Mouse (Mus musculus): ENCODE results near the gene Mfap4.

The Mfap4 gene

DNA sequence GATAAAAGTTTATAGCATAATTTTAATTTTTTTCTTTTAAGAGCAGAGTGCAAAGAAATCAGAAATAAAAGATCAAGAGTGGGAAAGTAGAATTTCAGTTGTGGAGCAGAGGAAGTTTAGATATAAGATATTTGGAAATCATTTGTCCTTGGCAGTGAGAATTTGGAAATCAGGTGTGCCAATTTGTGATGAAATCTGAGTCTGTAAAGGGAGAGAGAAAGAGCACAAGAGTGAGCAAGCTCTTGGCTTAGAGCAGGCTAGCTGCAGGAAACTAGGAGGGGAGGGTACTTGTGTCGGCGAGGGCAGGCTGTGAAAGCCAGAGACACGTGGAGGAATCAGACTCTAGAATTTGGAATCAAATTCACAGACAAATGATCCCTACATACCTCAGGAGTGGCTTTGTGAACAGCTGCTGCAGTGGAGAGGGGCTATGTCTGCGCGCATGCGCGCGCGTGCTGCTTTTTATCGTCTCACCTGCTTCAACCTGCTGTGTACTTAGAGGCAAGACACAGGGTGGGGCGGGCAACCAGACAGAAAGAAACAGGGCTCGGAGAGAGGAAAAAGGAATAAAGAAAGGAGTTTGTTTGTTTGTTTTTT lies 8.3 kb upstream of the Mfap4 start:
- Histone ChIP-seq H3K4me1 (replicated peaks; ENCODE audit: low read depth, low read length) (peaks cover 20% of the 10 kb centered on the region), H3K27me3 (ENCODE audit: insufficient read depth, low read length) (peaks cover 9% of the 10 kb centered on the region; the same call in 1 of the 2 replicates), H3K9me3 (ENCODE audit: low read length) (no peaks in the 10 kb centered on the region), H3K36me3 (ENCODE audit: insufficient read depth, low read length) (no peaks in the 10 kb centered on the region), H3K4me3 (replicated peaks; ENCODE audit: low read length) (0 out of 2 replicates have a peak overlapping the region, but pooled peaks have one; percentile 17)
- TF ChIP-seq NANOG (IDR thresholded peaks at IDR 0.05; ENCODE audit: borderline replicate concordance, low read length) (no peak), POU5F1 (IDR thresholded peaks at IDR 0.05; ENCODE audit: borderline replicate concordance, low read length) (no peak), CTCF (conservative IDR thresholded peaks at IDR 0.05; ENCODE audit: low read length) (no peak)

DNA sequence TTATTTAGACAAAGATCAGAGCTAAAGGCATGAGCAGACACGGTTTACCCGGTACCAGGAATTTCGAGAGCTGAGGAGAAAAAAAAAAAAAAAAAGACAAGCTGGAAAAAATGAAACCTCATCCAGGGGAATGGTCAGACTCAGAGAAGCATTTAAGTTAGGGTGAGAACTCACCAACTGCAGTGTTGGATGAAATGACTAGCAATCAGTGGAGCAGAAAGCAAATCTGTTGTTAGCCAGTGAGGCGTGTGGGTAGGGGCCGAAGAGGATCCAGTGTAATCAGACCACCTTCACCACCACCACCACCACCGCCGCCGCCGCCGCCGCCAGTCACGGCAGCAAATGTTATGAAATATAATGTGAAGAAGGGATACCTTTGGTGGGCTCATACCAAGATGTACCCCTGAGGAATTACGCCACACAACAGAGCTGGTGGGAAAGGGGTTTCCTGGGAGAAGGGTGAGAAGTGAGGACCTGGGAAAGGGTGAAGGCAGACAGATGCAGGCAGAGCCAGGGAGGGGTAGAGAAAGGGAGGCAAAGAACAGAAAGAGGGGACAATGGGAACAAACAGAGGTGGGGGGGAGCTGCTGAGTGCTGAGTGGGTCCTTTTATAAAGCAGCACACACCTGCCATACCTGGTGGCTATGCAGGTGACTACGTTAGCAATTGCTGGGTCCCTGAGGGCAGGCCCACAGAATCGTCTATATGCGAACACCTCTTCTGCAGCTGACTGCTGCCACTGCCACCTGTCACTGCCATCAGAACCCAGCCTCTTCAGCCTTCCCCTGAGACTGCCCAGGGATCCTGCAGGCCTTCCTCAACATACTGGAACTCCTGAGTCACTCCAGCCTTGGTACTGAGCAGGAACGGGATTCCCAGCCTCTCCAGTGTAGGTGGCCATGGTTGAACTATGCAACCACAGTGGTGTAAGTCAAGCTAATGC lies 7.4 kb upstream of the Mfap4 start:
- H3K27me3 ChIP-seq (ENCODE audit: insufficient read depth, low read length): peaks cover 9% of the 10 kb centered on the region; the same call in 1 of the 2 replicates
- peaks cover 20% of the 10 kb centered on the region for H3K4me1 ChIP-seq (replicated peaks; ENCODE audit: low read depth, low read length)
- peak overlapping the region; percentile 35; the same call in 1 of the 2 replicates for H3K4me3 ChIP-seq (replicated peaks; ENCODE audit: low read length)
- H3K9me3 ChIP-seq (ENCODE audit: low read length): no peaks in the 10 kb centered on the region
- TF ChIP-seq NANOG (IDR thresholded peaks at IDR 0.05; ENCODE audit: borderline replicate concordance, low read length) (no peak), CTCF (conservative IDR thresholded peaks at IDR 0.05; ENCODE audit: low read length) (no peak), POU5F1 (IDR thresholded peaks at IDR 0.05; ENCODE audit: borderline replicate concordance, low read length) (no peak)
- H3K36me3 ChIP-seq (ENCODE audit: insufficient read depth, low read length): no peaks in the 10 kb centered on the region

DNA sequence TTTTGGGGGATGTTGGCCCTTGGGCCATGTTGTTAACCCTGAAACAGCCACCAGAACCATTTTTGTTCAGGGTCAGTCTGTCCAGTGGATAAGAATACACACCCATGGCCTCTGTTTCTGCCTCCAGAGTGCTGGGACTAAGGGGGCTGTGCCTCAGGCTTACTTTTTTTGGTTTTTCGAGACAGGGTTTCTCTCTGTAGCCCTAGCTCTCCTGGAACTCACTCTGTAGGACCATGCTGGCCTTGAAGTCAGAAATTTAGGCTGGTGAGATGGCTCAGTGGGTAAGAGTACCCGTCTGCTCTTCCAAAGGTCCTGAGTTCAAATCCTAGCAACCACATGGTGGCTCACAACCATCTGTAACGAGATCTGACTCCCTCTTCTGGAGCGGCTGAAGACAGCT lies 6.4 kb upstream of the Mfap4 start:
- H3K27me3 ChIP-seq (ENCODE audit: insufficient read depth, low read length): peaks cover 11% of the 10 kb centered on the region
- peaks cover 28% of the 10 kb centered on the region for H3K4me1 ChIP-seq (replicated peaks; ENCODE audit: low read depth, low read length)
- no peak overlapping the region for H3K4me3 ChIP-seq (replicated peaks; ENCODE audit: low read length)
- no peaks in the 10 kb centered on the region for H3K36me3 ChIP-seq (ENCODE audit: insufficient read depth, low read length)
- TF ChIP-seq POU5F1 (IDR thresholded peaks at IDR 0.05; ENCODE audit: borderline replicate concordance, low read length) (no peak), NANOG (IDR thresholded peaks at IDR 0.05; ENCODE audit: borderline replicate concordance, low read length) (no peak), CTCF (conservative IDR thresholded peaks at IDR 0.05; ENCODE audit: low read length) (no peak)
- no peaks in the 10 kb centered on the region for H3K9me3 ChIP-seq (ENCODE audit: low read length)

DNA sequence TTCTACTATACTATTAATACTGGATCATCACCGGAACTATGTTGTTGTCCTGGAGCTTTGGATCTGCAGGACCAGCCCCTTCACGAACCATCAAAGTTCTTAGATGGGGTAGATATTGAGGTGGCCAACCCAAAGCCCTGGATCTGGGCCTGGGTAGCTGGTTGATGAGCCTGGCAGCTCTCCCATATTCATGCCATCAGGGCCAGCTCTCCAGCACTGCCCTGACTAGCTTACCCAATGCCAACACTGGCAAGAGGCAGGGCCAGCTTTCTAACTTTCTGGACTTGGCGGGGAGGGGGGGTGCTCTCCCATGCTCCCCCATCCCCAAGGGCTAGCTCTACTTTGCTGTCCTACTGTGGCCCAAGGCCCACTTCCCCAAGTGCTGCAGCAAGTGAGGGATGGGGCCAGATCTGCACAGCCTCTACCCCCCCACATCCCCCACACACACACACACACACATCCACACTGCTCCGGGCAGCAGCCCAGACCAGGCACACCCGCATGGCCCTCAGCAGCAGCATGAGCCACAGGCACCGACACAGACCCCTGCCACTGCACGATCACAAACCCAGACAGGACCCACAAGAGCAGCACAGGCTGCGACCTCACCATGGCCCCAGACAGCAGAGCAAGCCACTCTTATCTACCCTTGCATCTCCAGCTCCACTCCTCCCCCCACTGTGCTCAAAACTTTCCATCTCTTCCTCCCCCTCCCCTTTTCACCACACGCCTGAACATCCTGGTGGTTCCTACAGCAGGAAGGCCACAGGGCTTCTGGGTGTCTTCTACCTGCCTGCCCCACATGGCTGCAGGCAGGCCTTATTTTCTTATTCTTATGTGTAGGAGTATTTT lies 3.8 kb upstream of the Mfap4 start:
- Histone ChIP-seq H3K4me1 (replicated peaks; ENCODE audit: low read depth, low read length) (peaks cover 55% of the 10 kb centered on the region), H3K27me3 (ENCODE audit: insufficient read depth, low read length) (peaks cover 25% of the 10 kb centered on the region), H3K36me3 (ENCODE audit: insufficient read depth, low read length) (no peaks in the 10 kb centered on the region), H3K9me3 (ENCODE audit: low read length) (no peaks in the 10 kb centered on the region), H3K4me3 (replicated peaks; ENCODE audit: low read length) (no peak overlapping the region)
- TF ChIP-seq NANOG (IDR thresholded peaks at IDR 0.05; ENCODE audit: borderline replicate concordance, low read length): no peak
- no peak for TF ChIP-seq POU5F1 (IDR thresholded peaks at IDR 0.05; ENCODE audit: borderline replicate concordance, low read length)
- no peak for TF ChIP-seq CTCF (conservative IDR thresholded peaks at IDR 0.05; ENCODE audit: low read length)

DNA sequence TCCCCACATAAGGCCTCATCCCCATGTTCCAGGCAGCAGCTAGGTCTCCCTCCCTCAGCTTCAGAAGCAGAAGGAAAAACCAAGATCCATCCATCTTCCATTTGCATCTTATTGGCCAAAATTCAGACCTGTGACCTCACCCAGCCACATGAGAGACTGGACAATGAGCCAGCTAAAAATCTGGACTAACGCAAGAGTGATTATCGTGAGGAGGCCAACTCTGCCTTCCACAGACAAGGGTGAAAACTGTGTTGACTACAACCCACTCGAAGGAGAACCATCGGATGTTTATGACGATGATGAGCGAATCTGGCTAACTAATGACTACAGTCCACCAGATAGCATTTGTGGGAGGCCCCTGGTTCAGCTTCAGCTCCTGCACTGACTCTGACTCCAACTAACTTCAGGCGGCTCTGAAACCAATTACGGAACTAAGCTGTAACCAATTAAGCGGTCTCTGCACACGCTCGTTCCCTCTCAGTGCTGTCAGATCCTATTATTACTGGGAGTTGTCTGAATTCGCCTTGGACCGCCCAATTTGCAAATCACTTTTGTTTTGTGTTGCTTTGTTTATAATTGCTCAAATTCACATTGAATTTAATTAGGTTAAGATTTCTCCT lies 1.9 kb upstream of the Mfap4 start:
- TF ChIP-seq NANOG (IDR thresholded peaks at IDR 0.05; ENCODE audit: borderline replicate concordance, low read length): no peak
- no peak for TF ChIP-seq CTCF (conservative IDR thresholded peaks at IDR 0.05; ENCODE audit: low read length)
- TF ChIP-seq POU5F1 (IDR thresholded peaks at IDR 0.05; ENCODE audit: borderline replicate concordance, low read length): no peak

GRCm38 (mm10) chr11:61484256-61484612 lies 997 bp upstream of the Mfap4 start:
- TF ChIP-seq CTCF (conservative IDR thresholded peaks at IDR 0.05; ENCODE audit: low read length) (no peak), POU5F1 (IDR thresholded peaks at IDR 0.05; ENCODE audit: borderline replicate concordance, low read length) (no peak), NANOG (IDR thresholded peaks at IDR 0.05; ENCODE audit: borderline replicate concordance, low read length) (no peak)
- Histone ChIP-seq H3K9me3 (ENCODE audit: low read length) (no peaks in the 10 kb centered on the region), H3K4me1 (replicated peaks; ENCODE audit: low read depth, low read length) (peaks cover 67% of the 10 kb centered on the region), H3K4me3 (replicated peaks; ENCODE audit: low read length) (peak overlapping the region; percentile 60), H3K27me3 (ENCODE audit: insufficient read depth, low read length) (peaks cover 17% of the 10 kb centered on the region), H3K36me3 (ENCODE audit: insufficient read depth, low read length) (peaks cover 17% of the 10 kb centered on the region)

More for the DNA sequence above, 1.9 kb upstream of the Mfap4 start:
- no peaks in the 10 kb centered on the region for H3K9me3 ChIP-seq (ENCODE audit: low read length)
- H3K27me3 ChIP-seq (ENCODE audit: insufficient read depth, low read length): peaks cover 17% of the 10 kb centered on the region
- H3K36me3 ChIP-seq (ENCODE audit: insufficient read depth, low read length): peaks cover 8% of the 10 kb centered on the region
- H3K4me1 ChIP-seq (replicated peaks; ENCODE audit: low read depth, low read length): peaks cover 58% of the 10 kb centered on the region
- H3K4me3 ChIP-seq (replicated peaks; ENCODE audit: low read length): no peak overlapping the region

DNA sequence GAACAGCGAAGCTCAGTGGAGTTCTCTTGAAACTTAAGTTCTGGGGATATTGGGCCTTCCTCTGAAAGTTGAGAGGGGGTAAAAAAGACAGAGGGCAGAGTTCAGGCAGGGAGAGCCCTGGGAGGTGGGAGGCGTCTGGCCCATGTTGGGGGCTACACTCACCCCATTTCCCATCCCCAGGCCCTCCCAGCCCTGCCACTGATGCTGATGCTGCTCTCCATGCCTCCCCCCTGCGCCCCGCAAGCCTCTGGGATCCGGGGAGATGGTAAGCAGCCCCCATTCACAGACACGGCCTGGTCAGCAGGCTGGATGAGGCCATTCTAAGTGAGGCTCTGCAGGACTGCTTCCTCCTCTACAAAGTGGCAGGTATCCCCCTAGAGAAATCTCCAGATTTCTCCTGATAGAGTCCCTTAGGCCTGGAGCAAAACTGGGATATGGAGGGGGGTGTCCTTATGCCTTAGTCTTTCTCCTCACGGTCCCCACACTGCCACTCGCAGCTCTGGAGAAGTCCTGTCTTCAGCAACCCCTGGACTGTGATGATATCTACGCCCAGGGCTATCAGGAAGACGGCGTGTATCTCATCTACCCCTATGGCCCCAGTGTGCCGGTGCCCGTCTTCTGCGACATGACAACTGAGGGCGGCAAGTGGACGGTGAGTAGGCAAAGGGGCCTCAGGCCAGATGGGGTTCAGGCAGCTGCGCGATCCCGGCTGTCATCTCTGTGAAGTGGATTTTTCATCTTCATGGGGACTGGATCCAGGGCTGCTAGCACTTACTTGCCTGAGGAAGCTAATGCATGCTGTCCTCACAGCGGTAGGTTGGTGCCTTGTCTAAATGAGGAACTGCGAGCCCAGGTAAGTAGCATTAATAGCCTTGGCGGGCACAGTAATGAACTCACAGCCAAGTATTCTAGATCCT lies 568 bp downstream of the Mfap4 start:
- TF ChIP-seq CTCF (conservative IDR thresholded peaks at IDR 0.05; ENCODE audit: low read length): no peak
- TF ChIP-seq POU5F1 (IDR thresholded peaks at IDR 0.05; ENCODE audit: borderline replicate concordance, low read length): no peak
- TF ChIP-seq NANOG (IDR thresholded peaks at IDR 0.05; ENCODE audit: borderline replicate concordance, low read length): no peak
- Histone ChIP-seq H3K36me3 (ENCODE audit: insufficient read depth, low read length) (peaks cover 32% of the 10 kb centered on the region), H3K9me3 (ENCODE audit: low read length) (no peaks in the 10 kb centered on the region), H3K4me1 (replicated peaks; ENCODE audit: low read depth, low read length) (peaks cover 81% of the 10 kb centered on the region), H3K27me3 (ENCODE audit: insufficient read depth, low read length) (peaks cover 15% of the 10 kb centered on the region), H3K4me3 (replicated peaks; ENCODE audit: low read length) (no peak overlapping the region)

All from E14TG2a.4 (cell line).